Mouse (Mus musculus) sigmoid colon, adult 10 weeks (tissue): Measurements from ENCODE around the gene Rln1. TPM values are rescaled to one million over a fixed set of nuclear protein-coding genes. Genes with fewer than 3 reads are reported as not detected.

Source experiments
- polyA plus RNA-seq: library from polyadenylated mRNA; stranded (reverse); fragments of 350-450 nt; fragmentation: Illumina TruSeq; extraction: RNeasy Lipid Tissue Mini Kit (QIAGEN cat#74804); gene quantifications from one replicate; pipeline ENCODE4 v1.2.3, GENCODE M21; 2014; ENCODE audit warnings: low read depth, low replicate concordance

The Rln1 gene
- not detected for polyA plus RNA-seq

GRCm38 (mm10) chr19:29334068-29334745, at the start of gene Rln1:
Gene Rln1, minus strand, starts transcription at chr19:29334670.

GRCm38 (mm10) chr19:29366969-29367622, 32.6 kb upstream of the Rln1 start, which contains the start of the genes Plgrkt and Cd274:
Gene Plgrkt, minus strand, starts transcription at chr19:29367390.
Gene Cd274, plus strand, starts transcription at chr19:29367455.

GRCm38 (mm10) chr19:29325053-29325851, 9.2 kb downstream of the Rln1 start, which contains the start of gene Insl6:
Gene Insl6, minus strand, starts transcription at chr19:29325356.

Other genes with a start within 250 kb of the Rln1 start
- 1.7 TPM for gene Rcl1, start 233.3 kb downstream of the Rln1 start, polyA plus RNA-seq
- 127 TPM for gene Jak2, start 82.8 kb downstream of the Rln1 start, polyA plus RNA-seq
- gene Insl6, start 9.3 kb downstream of the Rln1 start, polyA plus RNA-seq = 6.9 TPM
- 345 TPM for gene Plgrkt, start 32.7 kb upstream of the Rln1 start, polyA plus RNA-seq
- 12.9 TPM for gene Cd274, start 32.8 kb upstream of the Rln1 start, polyA plus RNA-seq
- gene Pdcd1lg2, start 76.2 kb upstream of the Rln1 start, polyA plus RNA-seq = 0.35 TPM
- 30.9 TPM for gene Ric1, start 187.6 kb upstream of the Rln1 start, polyA plus RNA-seq